40 mouse cellular contexts compared by ENCODE assay signal in the genomic region with DNA sequence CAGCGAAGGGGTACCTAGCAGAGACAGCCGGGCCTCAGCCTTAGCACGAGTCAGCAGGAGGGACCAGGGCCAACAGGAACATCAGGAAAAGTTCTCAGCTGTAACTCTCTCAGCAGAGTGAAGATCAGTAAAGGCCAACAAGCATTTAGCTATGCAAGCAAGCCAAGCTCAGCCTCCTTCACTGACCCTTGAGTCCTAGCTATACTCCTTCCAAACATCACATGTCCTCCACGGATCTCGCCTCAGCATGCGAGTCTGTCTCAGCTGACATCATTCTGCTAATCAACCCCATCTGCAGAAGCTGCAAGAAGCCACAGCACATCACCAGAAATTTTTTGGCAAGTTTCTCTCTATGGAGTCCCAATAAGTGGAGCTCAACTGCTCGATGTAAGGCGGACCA. TPM values are rescaled to one million over a fixed set of nuclear protein-coding genes. Genes with fewer than 3 reads are reported as not detected.
"Had no signal": no experiment of that assay in that cellular context is flagged by ENCODE, and none has a peak within 500 bp of the region (broad histone marks: within the 10 kb centered on the region; RNA-seq: fewer than 3 reads in every experiment).

No protein-coding gene starts in this region.

- H3K36me3 ChIP-seq: heart, embryonic 10.5 days; heart, embryonic 12.5 days; hindbrain, embryonic 10.5 days; hindbrain, embryonic 12.5 days; intestine, embryonic 15.5 days; kidney, embryonic 15.5 days; limb, embryonic 13.5 days; limb, embryonic 15.5 days; liver, embryonic 12.5 days had no signal

- ATAC-seq: hindbrain, embryonic 16.5 days; inflammation-experienced regulatory T-cells, adult 6 months; intestine, embryonic 15.5 days; intestine, postnatal 0 days; liver, embryonic 12.5 days had no signal

- DNase-seq: gastrocnemius, postnatal 25 days; heart, adult 18-20 months; heart, postnatal 10 days; heart, postnatal 4 days; kidney, adult 18-20 months; kidney, adult 9 months; kidney, postnatal 14 days; kidney, postnatal 36 days; layer of hippocampus, adult 9-11 months; left cerebral cortex, postnatal 4 days had no signal

- H3K9me3 ChIP-seq: heart, embryonic 10.5 days; heart, embryonic 12.5 days; hindbrain, embryonic 10.5 days; hindbrain, embryonic 12.5 days; intestine, embryonic 15.5 days; kidney, embryonic 15.5 days; limb, embryonic 13.5 days; limb, embryonic 15.5 days; liver, embryonic 12.5 days had no signal

- H3K9ac ChIP-seq: heart, embryonic 12.5 days; hindbrain, embryonic 12.5 days; hindbrain, embryonic 14.5 days; intestine, embryonic 15.5 days; kidney, embryonic 15.5 days; limb, embryonic 13.5 days; limb, embryonic 15.5 days; liver, embryonic 12.5 days; liver, embryonic 14.5 days had no signal

- H3K4me2 ChIP-seq: heart, embryonic 12.5 days; hindbrain, embryonic 12.5 days; hindbrain, embryonic 14.5 days; intestine, embryonic 15.5 days; kidney, embryonic 15.5 days; limb, embryonic 13.5 days; limb, embryonic 15.5 days; liver, embryonic 12.5 days had no signal

- H3K4me3 ChIP-seq: heart, embryonic 10.5 days; heart, embryonic 12.5 days; hindbrain, embryonic 10.5 days; hindbrain, embryonic 12.5 days; intestine, embryonic 15.5 days; kidney, embryonic 15.5 days; left cerebral cortex, adult 2 months; limb, embryonic 13.5 days; limb, embryonic 15.5 days; liver, embryonic 12.5 days had no signal

- H3K4me1 ChIP-seq: heart, embryonic 10.5 days; heart, embryonic 12.5 days; hindbrain, embryonic 10.5 days; hindbrain, embryonic 12.5 days; intestine, embryonic 15.5 days; kidney, embryonic 15.5 days; limb, embryonic 15.5 days; liver, embryonic 12.5 days had no signal

- H3K27ac ChIP-seq: heart, embryonic 10.5 days; hindbrain, embryonic 10.5 days; hindbrain, embryonic 12.5 days; hindbrain, embryonic 14.5 days; intestine, embryonic 15.5 days; kidney, embryonic 15.5 days; kidney, postnatal 0 days; left cerebral cortex, adult 2 months; limb, embryonic 13.5 days; limb, embryonic 15.5 days; liver, embryonic 12.5 days; liver, embryonic 14.5 days had no signal

- H3K27me3 ChIP-seq: hindbrain, embryonic 12.5 days; intestine, embryonic 15.5 days; kidney, embryonic 15.5 days; limb, embryonic 13.5 days; limb, embryonic 15.5 days; liver, embryonic 12.5 days had no signal

RNA-seq across cellular contexts. Expression of gene Alppl2, which starts 16.0 kb away (rescaled TPM):
- total RNA-seq: gastrocnemius, adult 8-10 months; gastrocnemius, postnatal 25 days; gastrocnemius, postnatal 4 days; granulocyte monocyte progenitor cell, adult 5-6 weeks; heart, adult 18-20 months; heart, adult 8-10 months; heart, postnatal 10 days; heart, postnatal 25 days; heart, postnatal 4 days; layer of hippocampus, adult 18-20 months; layer of hippocampus, adult 8-10 months; layer of hippocampus, postnatal 25 days; left cerebral cortex, adult 2 months; left cerebral cortex, postnatal 25 days; left cerebral cortex, postnatal 4 days; liver, adult 2 months had no signal
- polyA plus RNA-seq: frontal cortex, adult 2 months; heart, embryonic 10.5 days; heart, embryonic 12.5 days; heart, embryonic 14.5 days; heart, embryonic 16.5 days; hindbrain, embryonic 10.5 days; hindbrain, embryonic 12.5 days; hindbrain, embryonic 14.5 days; hindbrain, embryonic 16.5 days; inflammation-experienced regulatory T-cells, adult 6 months; intestine, embryonic 15.5 days; intestine, postnatal 0 days; kidney, embryonic 15.5 days; kidney, postnatal 0 days; limb, embryonic 11.5 days; limb, embryonic 13.5 days; limb, embryonic 15.5 days; liver, adult 2 months; liver, embryonic 12.5 days; liver, embryonic 14.5 days had no signal

RNA-seq across cellular contexts. Expression of gene Alpi, which starts 27.6 kb away (rescaled TPM):
- total RNA-seq: gastrocnemius, adult 8-10 months; gastrocnemius, postnatal 25 days; gastrocnemius, postnatal 4 days; granulocyte monocyte progenitor cell, adult 5-6 weeks; heart, adult 18-20 months; heart, adult 8-10 months; heart, postnatal 10 days; heart, postnatal 25 days; heart, postnatal 4 days; layer of hippocampus, adult 18-20 months; layer of hippocampus, postnatal 25 days; left cerebral cortex, adult 2 months; left cerebral cortex, postnatal 25 days; left cerebral cortex, postnatal 4 days; liver, adult 2 months had no signal
- polyA plus RNA-seq: frontal cortex, adult 2 months; heart, embryonic 10.5 days; heart, embryonic 12.5 days; heart, embryonic 14.5 days; hindbrain, embryonic 10.5 days; hindbrain, embryonic 12.5 days; hindbrain, embryonic 14.5 days; hindbrain, embryonic 16.5 days; inflammation-experienced regulatory T-cells, adult 6 months; kidney, embryonic 15.5 days; kidney, postnatal 0 days; limb, embryonic 11.5 days; limb, embryonic 15.5 days; liver, embryonic 12.5 days; liver, embryonic 14.5 days had no signal

RNA-seq across cellular contexts. Expression of gene Akp3, which starts 51.0 kb away (rescaled TPM):
- total RNA-seq: gastrocnemius, adult 8-10 months; gastrocnemius, postnatal 25 days; gastrocnemius, postnatal 4 days; granulocyte monocyte progenitor cell, adult 5-6 weeks; heart, adult 18-20 months; heart, adult 8-10 months; heart, postnatal 10 days; heart, postnatal 25 days; heart, postnatal 4 days; layer of hippocampus, adult 18-20 months; layer of hippocampus, adult 8-10 months; layer of hippocampus, postnatal 25 days; left cerebral cortex, adult 2 months; left cerebral cortex, postnatal 25 days; left cerebral cortex, postnatal 4 days; liver, adult 2 months had no signal
- polyA plus RNA-seq: frontal cortex, adult 2 months; heart, embryonic 10.5 days; heart, embryonic 12.5 days; heart, embryonic 14.5 days; heart, embryonic 16.5 days; hindbrain, embryonic 10.5 days; hindbrain, embryonic 12.5 days; hindbrain, embryonic 14.5 days; inflammation-experienced regulatory T-cells, adult 6 months; kidney, embryonic 15.5 days; kidney, postnatal 0 days; limb, embryonic 11.5 days; limb, embryonic 13.5 days; limb, embryonic 15.5 days; liver, adult 2 months; liver, embryonic 12.5 days; liver, embryonic 14.5 days had no signal
